Mouse (Mus musculus) adrenal gland, adult 2 months (tissue): ENCODE data around the gene Arpp21. TPM values are rescaled to one million over a fixed set of nuclear protein-coding genes. Genes with fewer than 3 reads are reported as not detected.

Source experiments
- DNase-seq: peaks from one replicate; pipeline ENCODE4 v3.0.0; 2021
- polyA plus RNA-seq: library from polyadenylated mRNA; depleted of rRNA; stranded (reverse); fragments of >200 nt; gene quantifications from 2 replicates; pipeline ENCODE4 v1.2.3, GENCODE M21; 2012
- total RNA-seq, 2 experiments: library from RNA; stranded (reverse); gene quantifications; 2 replicates each; pipeline ENCODE4 v1.2.3; 2021

Arpp21 gene
- total and polyA plus RNA-seq, 3 experiments, result 0.10 to 0.41 TPM; not detected in 1

DNA sequence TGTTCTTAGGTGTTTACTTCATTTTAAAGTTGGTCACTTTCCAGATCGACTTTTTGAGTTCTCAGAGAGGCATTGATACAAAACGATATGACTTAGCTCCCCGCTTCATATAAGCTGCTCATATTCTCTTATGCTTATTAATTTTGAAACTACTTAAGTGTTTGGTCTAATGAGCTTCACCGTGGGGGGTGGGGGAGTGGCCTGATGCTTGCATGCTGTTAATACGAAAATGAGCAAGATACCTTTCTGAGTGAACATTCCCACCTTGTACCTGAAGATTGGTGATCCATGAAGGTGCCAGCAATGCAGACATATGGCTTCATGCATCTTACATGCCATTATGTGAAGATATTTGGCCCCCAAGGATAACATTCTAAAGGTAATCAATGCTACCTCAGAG is 4.4 kb downstream of the Arpp21 start:
- DNase-seq, result no peak

DNA sequence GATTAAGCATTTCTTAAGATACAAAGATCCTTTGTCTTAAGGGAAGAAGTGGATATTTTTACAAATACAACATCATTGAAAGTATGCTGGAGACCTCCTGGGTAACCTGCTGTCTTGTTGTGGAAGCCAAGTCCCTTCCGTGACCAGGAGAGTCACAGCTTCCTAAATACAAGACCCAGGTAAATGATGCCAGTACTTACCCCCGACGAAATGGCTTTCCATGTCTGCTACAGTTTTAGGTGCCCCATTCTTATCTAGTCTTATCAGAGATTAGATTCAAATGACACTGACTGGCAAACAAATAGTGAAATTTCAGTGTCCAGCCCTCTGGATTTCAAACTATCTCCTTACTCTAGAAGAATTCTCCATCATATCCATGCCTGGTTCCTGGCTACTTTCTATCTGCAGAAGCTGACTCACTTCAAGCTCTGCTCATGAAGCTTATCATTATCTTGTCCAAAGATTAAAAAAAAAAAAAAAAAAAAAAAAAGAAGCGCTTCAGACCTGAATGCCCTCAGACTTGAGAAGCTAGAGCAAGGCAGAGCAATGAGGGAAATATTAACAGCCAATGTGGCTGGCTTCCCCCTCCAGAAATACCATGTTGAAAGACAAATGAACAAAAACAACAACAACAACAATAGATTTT is 4.9 kb downstream of the Arpp21 start:
- DNase-seq, result no peak

GRCm38 (mm10) chr9:112228470-112228869 is 7.3 kb downstream of the Arpp21 start:
- DNase-seq, result no peak

- no peak for DNase-seq
These were observed 8.6 kb downstream of the Arpp21 start for GRCm38 (mm10) chr9:112227174-112227573.

DNA sequence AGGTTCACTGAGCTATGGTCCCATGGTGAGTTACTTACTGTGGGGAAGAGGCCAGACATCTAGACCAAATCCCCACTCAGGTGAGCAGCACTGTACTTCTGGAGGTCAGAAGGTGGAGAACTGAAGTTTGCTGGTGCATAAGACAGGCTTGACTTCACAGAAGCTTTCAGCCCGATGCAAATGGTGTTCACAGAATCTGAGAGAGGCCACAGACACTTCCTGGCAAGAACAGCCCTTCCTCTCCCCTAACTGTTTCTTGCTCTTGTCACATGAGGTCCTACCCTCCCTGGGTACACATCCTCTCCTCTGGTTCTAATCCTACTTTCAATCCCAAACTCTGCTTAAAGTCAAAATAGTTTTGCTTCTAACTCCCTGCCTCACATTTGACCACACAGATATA is 9.2 kb downstream of the Arpp21 start:
- DNase-seq, result no peak

GRCm38 (mm10) chr9:112225046-112225445 is 10.7 kb downstream of the Arpp21 start:
- no peak for DNase-seq

- no peak for DNase-seq
These were observed 16.4 kb downstream of the Arpp21 start for GRCm38 (mm10) chr9:112219372-112219771.

- no peak for DNase-seq
These were observed 17.5 kb downstream of the Arpp21 start for GRCm38 (mm10) chr9:112218237-112218636.

- no peak for DNase-seq
These were observed 18.6 kb downstream of the Arpp21 start for GRCm38 (mm10) chr9:112217161-112217560.

DNA sequence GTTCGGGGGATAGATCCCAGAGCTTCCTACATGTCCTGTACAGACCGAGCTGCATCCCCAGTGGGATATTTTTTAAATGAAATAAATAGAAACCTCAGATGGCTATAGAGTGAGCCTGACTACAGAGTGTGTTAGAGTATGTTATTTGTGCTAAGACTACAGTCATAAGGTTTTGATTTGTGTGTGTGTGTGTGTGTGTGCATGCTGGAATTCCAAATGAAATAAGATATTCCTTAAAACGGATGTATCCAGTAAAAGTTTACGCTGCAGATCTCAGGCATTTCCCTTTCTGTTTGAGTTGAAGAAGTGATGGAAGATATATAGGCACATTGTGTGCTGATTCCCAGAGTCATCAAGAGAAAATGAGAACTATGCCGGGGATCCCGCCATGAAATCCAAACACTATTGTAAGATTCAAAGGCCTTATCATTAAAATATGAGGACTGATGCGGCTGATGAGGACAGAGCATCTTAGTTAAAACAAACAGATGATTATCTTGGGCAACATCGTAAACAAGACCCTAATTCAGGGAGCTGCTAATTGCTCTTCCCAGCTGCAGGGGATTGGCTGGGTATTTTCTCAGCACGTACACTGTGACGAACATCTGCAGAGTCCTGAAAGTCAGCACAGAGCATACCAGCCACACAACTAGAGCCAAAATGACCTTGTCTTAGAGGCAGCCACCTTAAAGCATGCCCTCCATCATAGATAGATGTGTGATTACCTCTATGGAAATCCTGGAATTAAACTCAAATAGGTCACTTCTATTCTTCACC is 20.5 kb downstream of the Arpp21 start:
- no peak for DNase-seq

DNA sequence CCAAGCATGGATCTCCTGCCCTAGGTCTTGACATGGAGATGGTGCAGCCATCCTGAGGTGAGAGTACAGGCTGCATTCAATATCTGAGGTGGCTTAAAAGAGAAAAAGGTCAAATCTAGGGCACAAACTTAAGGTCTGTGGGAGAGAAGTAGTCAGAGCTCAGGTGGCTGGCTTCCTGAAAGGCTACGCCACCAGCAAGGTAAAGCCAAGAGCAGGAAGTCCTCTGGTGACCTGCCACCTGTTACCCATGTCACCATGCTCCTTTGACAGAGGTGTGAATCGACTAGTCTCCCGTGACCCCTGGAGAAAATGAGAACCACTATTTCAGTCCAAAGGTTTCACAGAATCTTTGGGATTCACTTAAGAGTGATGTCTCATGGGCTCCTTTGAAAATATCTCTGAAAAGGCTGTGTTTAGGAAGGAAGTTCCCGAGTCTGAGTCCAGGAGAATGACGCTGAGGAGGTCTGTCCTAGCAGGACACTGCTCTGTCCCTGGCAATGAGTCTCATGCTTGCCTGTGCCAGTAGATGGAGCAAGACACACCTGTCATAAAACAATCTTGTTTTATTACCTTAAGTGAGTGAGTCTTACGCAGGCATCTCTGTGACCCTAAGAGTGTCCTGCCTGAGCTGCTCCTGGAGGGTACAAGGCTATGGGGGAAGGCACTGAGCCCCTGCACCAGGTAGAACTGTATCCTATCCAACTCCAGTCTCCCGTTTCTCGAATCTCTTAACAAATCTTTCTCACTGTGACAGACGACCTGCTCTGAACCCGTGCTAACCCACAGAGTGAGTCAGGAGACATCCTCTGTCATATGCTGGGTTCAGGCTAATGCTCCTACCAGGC is 22.1 kb downstream of the Arpp21 start:
- no peak for DNase-seq

DNA sequence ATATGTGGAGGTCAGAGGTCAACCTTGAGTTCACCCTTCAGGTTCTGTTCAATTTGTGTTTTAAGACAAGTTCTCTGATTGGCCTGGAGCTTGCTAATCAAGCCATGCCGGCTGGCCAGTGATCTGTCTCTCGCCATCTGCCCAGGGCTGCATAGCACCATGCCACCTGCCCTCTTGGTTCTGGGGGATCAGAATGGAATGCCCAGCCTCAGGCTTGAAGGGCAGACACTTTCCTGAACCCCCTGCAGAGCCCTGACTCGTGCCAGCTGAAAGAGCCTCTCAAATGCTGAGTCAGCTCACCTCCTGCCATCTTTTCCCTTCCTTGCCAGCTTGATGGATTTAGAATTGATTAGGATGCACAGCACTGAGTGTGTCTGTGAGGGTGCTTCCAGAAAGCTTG is 25.9 kb downstream of the Arpp21 start:
- DNase-seq, result no peak

GRCm38 (mm10) chr9:112207767-112208166 is 28.0 kb downstream of the Arpp21 start:
- DNase-seq, result no peak

- DNase-seq, result no peak
These were observed 37.4 kb downstream of the Arpp21 start for GRCm38 (mm10) chr9:112198296-112198695.

DNA sequence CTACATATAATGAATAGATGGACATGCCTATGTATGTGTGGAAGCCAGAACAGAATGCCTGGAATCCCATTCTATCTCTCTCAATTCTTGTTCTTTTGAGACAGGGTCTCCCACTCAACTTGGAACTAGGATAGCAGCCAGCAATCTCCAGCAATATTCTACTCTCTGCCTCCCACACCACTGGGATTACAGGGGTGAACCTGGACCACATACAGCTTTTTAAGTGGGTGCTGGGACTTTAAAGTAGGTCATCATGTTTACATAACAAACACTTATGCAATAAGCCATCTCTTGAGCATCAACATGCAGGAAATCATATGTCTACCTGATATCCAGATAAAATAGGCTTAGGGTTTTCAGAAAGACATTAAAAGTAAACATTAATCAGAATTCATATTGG is 41.7 kb downstream of the Arpp21 start:
- no peak for DNase-seq

GRCm38 (mm10) chr9:112189394-112189793 is 46.3 kb downstream of the Arpp21 start:
- DNase-seq, result no peak

GRCm38 (mm10) chr9:112188358-112188893 is 47.3 kb downstream of the Arpp21 start:
- DNase-seq, result no peak

DNA sequence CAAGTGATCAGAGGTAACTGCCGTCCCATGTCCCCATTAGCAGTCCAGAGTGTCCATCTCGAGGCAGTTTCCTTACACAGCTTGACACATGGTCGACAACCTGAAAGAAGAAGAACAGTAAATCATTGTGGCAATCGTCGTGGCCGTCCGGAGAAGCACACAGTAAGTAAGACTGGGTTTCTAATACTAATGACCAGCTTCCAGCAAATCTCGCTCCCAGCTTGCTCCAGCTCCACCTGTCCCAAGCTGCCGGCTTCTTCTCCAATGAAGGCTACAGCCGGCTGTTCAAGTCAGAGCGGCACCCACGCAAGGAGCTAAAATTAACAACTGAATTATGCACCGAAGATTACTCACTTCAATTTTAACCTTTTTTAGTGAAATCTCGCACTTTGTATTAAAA is 48.1 kb downstream of the Arpp21 start:
- no peak for DNase-seq

GRCm38 (mm10) chr9:112186336-112187305 is 49.1 kb downstream of the Arpp21 start:
- no peak for DNase-seq

- no peak for DNase-seq
These were observed 50.0 kb downstream of the Arpp21 start for GRCm38 (mm10) chr9:112185746-112186145.

GRCm38 (mm10) chr9:112182738-112183137 is 53.0 kb downstream of the Arpp21 start:
- no peak for DNase-seq
